Mouse (Mus musculus): ENCODE results near the gene Olfr267. TPM values are rescaled to one million over a fixed set of nuclear protein-coding genes. Genes with fewer than 3 reads are reported as not detected.

Gene Olfr267
- total RNA-seq (2021) = not detected

GRCm38 (mm10) chr4:58787616-58788015 lies at the start of gene Olfr267:
Olfr267 (minus strand) TSS chr4:58787716.
- intact Hi-C loops (cut with DNase I) = no loop called here
- no peak for DNase-seq

GRCm38 (mm10) chr4:58832908-58833307 lies 45.4 kb upstream of the Olfr267 start:
- DNase-seq = no peak
- intact Hi-C loops (cut with DNase I) = no loop called here

GRCm38 (mm10) chr4:58825921-58826320 lies 38.4 kb upstream of the Olfr267 start:
- DNase-seq = peak in 1 of 2 experiments; percentile 5
- intact Hi-C loops (cut with DNase I) = no loop called here

GRCm38 (mm10) chr4:58786659-58787058 lies 857 bp downstream of the Olfr267 start:
- intact Hi-C loops (cut with DNase I) = no loop called here
- DNase-seq = no peak

- no peak for DNase-seq
Observed at GRCm38 (mm10) chr4:58763417-58763816, 24.1 kb downstream of the Olfr267 start.

GRCm38 (mm10) chr4:58749510-58749909 lies 38.0 kb downstream of the Olfr267 start:
- intact Hi-C loops (cut with DNase I) = loop anchor here (1.0 kb wide), 2 partner anchors 330 to 483 kb away; no protein-coding TSS in a partner anchor
- no peak for DNase-seq

More at GRCm38 (mm10) chr4:58763417-58763816, 24.1 kb downstream of the Olfr267 start:
- intact Hi-C loops (cut with DNase I) = no loop called here

GRCm38 (mm10) chr4:58749101-58749500 lies 38.4 kb downstream of the Olfr267 start:
- intact Hi-C loops (cut with DNase I) = loop anchor here (1.0 kb wide), 2 partner anchors 330 to 483 kb away; no protein-coding TSS in a partner anchor

GRCm38 (mm10) chr4:58745583-58746222 lies 41.8 kb downstream of the Olfr267 start:
- no peak for DNase-seq
- intact Hi-C loops (cut with DNase I) = no loop called here

More at GRCm38 (mm10) chr4:58749101-58749500, 38.4 kb downstream of the Olfr267 start:
- DNase-seq = peak; percentile 18 to 29

- DNase-seq = no peak
- intact Hi-C loops (cut with DNase I) = no loop called here
Observed at GRCm38 (mm10) chr4:58736867-58737633, 50.5 kb downstream of the Olfr267 start.

Other genes starting within 250 kb of the Olfr267 start
- 10 to 100 TPM in 1 of 2 experiments, 1 to 10 TPM in 1; 9.4 to 10.9 TPM for gene Lpar1, start 233.8 kb downstream of the Olfr267 start, total RNA-seq (2021)
- gene Ecpas, start 125.0 kb upstream of the Olfr267 start, total RNA-seq (2021) = 100 to 1,000 TPM; 212 TPM
- not detected for gene Zkscan16, start 155.9 kb upstream of the Olfr267 start, total RNA-seq (2021)
- gene Ptgr1, start 199.4 kb upstream of the Olfr267 start, total RNA-seq (2021) = 1 to 10 TPM; 3.0 to 5.3 TPM
- 10 to 100 TPM; 18.7 to 19.5 TPM for gene Dnajc25, start 207.3 kb upstream of the Olfr267 start, total RNA-seq (2021)
- 1 to 10 TPM; 2.7 TPM for gene Gm20503, start 215.5 kb upstream of the Olfr267 start, total RNA-seq (2021)
- gene Gng10, start 247.4 kb upstream of the Olfr267 start, total RNA-seq (2021) = 10 to 100 TPM; 16.6 to 17.0 TPM

Measured in heart, postnatal 36 days (tissue).